Mouse (Mus musculus): ENCODE measurements around the gene Gm14444. TPM values are rescaled to one million over a fixed set of nuclear protein-coding genes. Genes with fewer than 3 reads are reported as not detected.
"Not testable (repeated sequence)": the region's sequence is repeated elsewhere in the genome, so short reads cannot be mapped to it uniquely, and the experiment has no call there.

Gene Gm14444
- not detected in 2 replicates for polyA plus RNA-seq (2014; fragmentation: Nextera tagmentation; extraction: Ambion mirVana)

GRCm38 (mm10) chr2:175010022-175010421, at the start of gene Gm14444:
Gene Gm14444 (plus strand): TSS chr2:175010241.
- not testable (repeated sequence) for H3K27ac ChIP-seq (ENCODE audit: low read depth, low read length); H3K4me2 ChIP-seq; H3K4me1 ChIP-seq (ENCODE audit: control insufficient read depth, insufficient read depth, low read length); ATAC-seq (replicated peaks; ENCODE audit: insufficient number of reproducible peaks, low FRiP score, low TSS enrichment); H3K4me3 ChIP-seq (ENCODE audit: low read depth, low read length); H3K36me3 ChIP-seq (ENCODE audit: control insufficient read depth, insufficient read depth, low read length); H3K9me3 ChIP-seq (replicated peaks; ENCODE audit: control insufficient read depth, low read length); H3K9ac ChIP-seq (ENCODE audit: low read depth, low read length); H3K27me3 ChIP-seq (ENCODE audit: control insufficient read depth, insufficient read depth, low read length)
- 69% methylated on average over 1 of the region's 1 CpGs for WGBS (ENCODE audit: insufficient replicate concordance)

- H3K9me3 ChIP-seq (replicated peaks; ENCODE audit: control insufficient read depth, low read length); H3K9ac ChIP-seq (ENCODE audit: low read depth, low read length); H3K4me2 ChIP-seq; H3K4me3 ChIP-seq (ENCODE audit: low read depth, low read length); ATAC-seq (replicated peaks; ENCODE audit: insufficient number of reproducible peaks, low FRiP score, low TSS enrichment); H3K27ac ChIP-seq (ENCODE audit: low read depth, low read length); H3K36me3 ChIP-seq (ENCODE audit: control insufficient read depth, insufficient read depth, low read length); H3K27me3 ChIP-seq (ENCODE audit: control insufficient read depth, insufficient read depth, low read length); H3K4me1 ChIP-seq (ENCODE audit: control insufficient read depth, insufficient read depth, low read length): not testable (repeated sequence)
- 65% methylated on average over 3 of the region's 3 CpGs for WGBS (ENCODE audit: insufficient replicate concordance)
Observed at GRCm38 (mm10) chr2:174965466-174965865, 44.6 kb upstream of the Gm14444 start.

GRCm38 (mm10) chr2:175044268-175044667, 34.2 kb downstream of the Gm14444 start:
- not testable (repeated sequence) for H3K27ac ChIP-seq (ENCODE audit: low read depth, low read length); H3K27me3 ChIP-seq (ENCODE audit: control insufficient read depth, insufficient read depth, low read length); H3K9me3 ChIP-seq (replicated peaks; ENCODE audit: control insufficient read depth, low read length); H3K9ac ChIP-seq (ENCODE audit: low read depth, low read length); H3K36me3 ChIP-seq (ENCODE audit: control insufficient read depth, insufficient read depth, low read length); H3K4me2 ChIP-seq; H3K4me3 ChIP-seq (ENCODE audit: low read depth, low read length); ATAC-seq (replicated peaks; ENCODE audit: insufficient number of reproducible peaks, low FRiP score, low TSS enrichment); H3K4me1 ChIP-seq (ENCODE audit: control insufficient read depth, insufficient read depth, low read length)
- 97% methylated on average over 21 of the region's 27 CpGs for WGBS (ENCODE audit: insufficient replicate concordance)

GRCm38 (mm10) chr2:175067681-175068261, 57.7 kb downstream of the Gm14444 start, which contains the start of gene Gm14393:
Gene Gm14393 (minus strand): TSS chr2:175067781.
- H3K36me3 ChIP-seq (ENCODE audit: control insufficient read depth, insufficient read depth, low read length); H3K27me3 ChIP-seq (ENCODE audit: control insufficient read depth, insufficient read depth, low read length); H3K4me1 ChIP-seq (ENCODE audit: control insufficient read depth, insufficient read depth, low read length); H3K9me3 ChIP-seq (replicated peaks; ENCODE audit: control insufficient read depth, low read length); H3K4me3 ChIP-seq (ENCODE audit: low read depth, low read length); H3K27ac ChIP-seq (ENCODE audit: low read depth, low read length); H3K9ac ChIP-seq (ENCODE audit: low read depth, low read length); H3K4me2 ChIP-seq; ATAC-seq (replicated peaks; ENCODE audit: insufficient number of reproducible peaks, low FRiP score, low TSS enrichment): not testable (repeated sequence)
- 60% methylated on average over 1 of the region's 1 CpGs for WGBS (ENCODE audit: insufficient replicate concordance)

Other genes with a start within 250 kb of the Gm14444 start
- gene Edn3, start 249.6 kb upstream of the Gm14444 start, polyA plus RNA-seq (2014; fragmentation: Nextera tagmentation; extraction: Ambion mirVana), result 1.4 TPM in 2 replicates
- gene Gm14393, start 57.5 kb downstream of the Gm14444 start, polyA plus RNA-seq (2014; fragmentation: Nextera tagmentation; extraction: Ambion mirVana), result 1.5 and 1.9 TPM in 2 replicates
- 6.5 TPM in 2 replicates for gene Gm14399, start 131.8 kb downstream of the Gm14444 start, polyA plus RNA-seq (2014; fragmentation: Nextera tagmentation; extraction: Ambion mirVana)
- 0.21 and 0.76 TPM in 2 replicates for gene Gm14443, start 165.6 kb downstream of the Gm14444 start, polyA plus RNA-seq (2014; fragmentation: Nextera tagmentation; extraction: Ambion mirVana)
- gene Gm14391, start 196.7 kb downstream of the Gm14444 start, polyA plus RNA-seq (2014; fragmentation: Nextera tagmentation; extraction: Ambion mirVana), result 4.1 and 4.9 TPM in 2 replicates

All from heart, embryonic 11.5 days (tissue).